ENCODE assay signal across 11 mouse cellular contexts in genomic region chr5:115574992-115575391, GRCm38 (mm10). TPM values are rescaled to one million over a fixed set of nuclear protein-coding genes. Genes with fewer than 3 reads are reported as not detected.
DNase-seq lines count a peak whose midpoint lies in the region; ATAC-seq and TF ChIP-seq lines count a peak whose summit lies in the region.
"Had no signal": no experiment of that assay in that cellular context is flagged by ENCODE, and none has a peak within 500 bp of the region (broad histone marks: within the 10 kb centered on the region; RNA-seq: fewer than 3 reads in every experiment).

No protein-coding gene starts in this region.

- DNase-seq in cerebellum, adult 8-10 months: peak; percentile 34
- DNase-seq in cerebellum, adult 11-12 months: no peak
- DNase-seq in midbrain, postnatal 0 days (ENCODE audit: low spot score): peak; percentile 8
- peak; percentile 80 to 82 for DNase-seq in heart, adult 2 months
- peak; percentile 73 to 86 for DNase-seq in kidney, postnatal 36 days
- no peak for DNase-seq in embryo, embryonic 10 days (ENCODE audit: low spot score)

- intact Hi-C loops in heart, adult 2 months (cut with DNase I): no loop called here

- no peaks in the 10 kb centered on the region for H3K9me3 ChIP-seq in midbrain, postnatal 0 days (ENCODE audit: low read length)
- no peaks in the 10 kb centered on the region for H3K9me3 ChIP-seq in midbrain, embryonic 16.5 days (replicated peaks; ENCODE audit: control insufficient read depth, low read length, poor library complexity, severe bottlenecking)
- H3K9me3 ChIP-seq in hindbrain, embryonic 12.5 days (replicated peaks): no peaks in the 10 kb centered on the region
- H3K9me3 ChIP-seq: embryonic facial prominence, embryonic 12.5 days; stomach, embryonic 15.5 days had no signal

- no peaks in the 10 kb centered on the region for H3K27me3 ChIP-seq in midbrain, postnatal 0 days (ENCODE audit: insufficient read depth, low read length)
- H3K27me3 ChIP-seq in midbrain, embryonic 16.5 days (ENCODE audit: control insufficient read depth, insufficient read depth, low read depth, low read length): no peaks in the 10 kb centered on the region
- no peaks in the 10 kb centered on the region for H3K27me3 ChIP-seq in heart, adult 2 months (ENCODE audit: control insufficient read depth, insufficient read depth, low read length)
- no peaks in the 10 kb centered on the region for H3K27me3 ChIP-seq in hindbrain, embryonic 12.5 days
- H3K27me3 ChIP-seq: embryonic facial prominence, embryonic 12.5 days; stomach, embryonic 15.5 days had no signal

- 80% methylated on average over 8 of the region's 8 CpGs for WGBS in midbrain, postnatal 0 days
- WGBS in midbrain, embryonic 16.5 days: 90% methylated on average over 8 of the region's 8 CpGs
- 10% methylated on average over 8 of the region's 8 CpGs for WGBS in heart, adult 2 months
- WGBS in hindbrain, embryonic 12.5 days: 93% methylated on average over 8 of the region's 8 CpGs

- no peak for ATAC-seq in midbrain, postnatal 0 days (ENCODE audit: low FRiP score)
- no peak for ATAC-seq in midbrain, embryonic 16.5 days
- no peak for ATAC-seq in hindbrain, embryonic 12.5 days (ENCODE audit: low FRiP score)

- no peak for TF ChIP-seq POLR2A in heart, adult 2 months (IDR thresholded peaks at IDR 0.05; ENCODE audit: insufficient read depth, low read depth, low read length)

- H3K79me2 ChIP-seq in heart, adult 2 months (replicated peaks; ENCODE audit: control insufficient read depth, insufficient read depth, low read length): 0 out of 2 replicates have a peak, but pooled peaks cover 2% of the 10 kb centered on the region

- H3K4me1 ChIP-seq in midbrain, postnatal 0 days (ENCODE audit: insufficient read depth, low read length): no peaks in the 10 kb centered on the region
- no peaks in the 10 kb centered on the region for H3K4me1 ChIP-seq in midbrain, embryonic 16.5 days (ENCODE audit: control insufficient read depth, insufficient read depth, low read length)
- H3K4me1 ChIP-seq in heart, adult 2 months (ENCODE audit: control insufficient read depth, insufficient read depth, low read length): peaks cover 12% of the 10 kb centered on the region
- no peaks in the 10 kb centered on the region for H3K4me1 ChIP-seq in hindbrain, embryonic 12.5 days
- H3K4me1 ChIP-seq: stomach, embryonic 15.5 days had no signal

- H3K36me3 ChIP-seq in midbrain, postnatal 0 days (ENCODE audit: insufficient read depth, low read length): peaks cover 64% of the 10 kb centered on the region
- H3K36me3 ChIP-seq in midbrain, embryonic 16.5 days (ENCODE audit: control insufficient read depth, insufficient read depth, low read length): peaks cover 38% of the 10 kb centered on the region
- peaks cover 12% of the 10 kb centered on the region for H3K36me3 ChIP-seq in heart, adult 2 months (ENCODE audit: control insufficient read depth, insufficient read depth, low read length)
- H3K36me3 ChIP-seq in hindbrain, embryonic 12.5 days: peaks cover 85% of the 10 kb centered on the region

- no peak overlapping the region for H3K4me3 ChIP-seq in midbrain, postnatal 0 days (ENCODE audit: low read depth, low read length)
- H3K4me3 ChIP-seq in midbrain, embryonic 16.5 days (ENCODE audit: low read depth, low read length): no peak overlapping the region
- H3K4me3 ChIP-seq in heart, adult 2 months: no peak overlapping the region
- H3K4me3 ChIP-seq in hindbrain, embryonic 12.5 days: no peak overlapping the region
- H3K4me3 ChIP-seq: embryonic facial prominence, embryonic 12.5 days; left cerebral cortex, adult 2 months; stomach, embryonic 15.5 days had no signal

- no peak for TF ChIP-seq EP300 in heart, adult 2 months (IDR thresholded peaks at IDR 0.05; ENCODE audit: insufficient read depth, low read depth, low read length)

- no peak overlapping the region for H3K9ac ChIP-seq in midbrain, postnatal 0 days (replicated peaks; ENCODE audit: low read length, poor library complexity, severe bottlenecking)
- no peak overlapping the region for H3K9ac ChIP-seq in midbrain, embryonic 16.5 days (ENCODE audit: low read depth, low read length)
- no peak overlapping the region for H3K9ac ChIP-seq in heart, adult 2 months (ENCODE audit: low read depth, low read length)
- no peak overlapping the region for H3K9ac ChIP-seq in hindbrain, embryonic 12.5 days
- H3K9ac ChIP-seq: embryonic facial prominence, embryonic 12.5 days; stomach, embryonic 15.5 days had no signal

- H3K4me2 ChIP-seq in midbrain, postnatal 0 days (ENCODE audit: low read depth, low read length, poor library complexity, severe bottlenecking): no peak overlapping the region
- H3K4me2 ChIP-seq in midbrain, embryonic 16.5 days (ENCODE audit: low read length): no peak overlapping the region
- no peak overlapping the region for H3K4me2 ChIP-seq in hindbrain, embryonic 12.5 days (replicated peaks)
- H3K4me2 ChIP-seq: embryonic facial prominence, embryonic 12.5 days; stomach, embryonic 15.5 days had no signal

- TF ChIP-seq CTCF in midbrain, postnatal 0 days (IDR thresholded peaks at IDR 0.05): no peak
- no peak for TF ChIP-seq CTCF in heart, adult 2 months (IDR thresholded peaks at IDR 0.05)

- no peak overlapping the region for H3K27ac ChIP-seq in midbrain, postnatal 0 days (ENCODE audit: low read depth, low read length)
- H3K27ac ChIP-seq in midbrain, embryonic 16.5 days (ENCODE audit: low read length): no peak overlapping the region
- H3K27ac ChIP-seq in heart, adult 2 months: no peak overlapping the region; the same call in 1 of the 2 replicates
- no peak overlapping the region for H3K27ac ChIP-seq in hindbrain, embryonic 12.5 days
- H3K27ac ChIP-seq: embryonic facial prominence, embryonic 12.5 days; left cerebral cortex, adult 2 months; stomach, embryonic 15.5 days had no signal

RNA-seq across cellular contexts. Expression of gene Gcn1l1, which starts 9.9 kb away (rescaled TPM):
- total RNA-seq in midbrain, postnatal 0 days (2014; rRNA removed): 72.9 and 75.1 TPM in 2 replicates
- polyA plus RNA-seq in midbrain, postnatal 0 days (2015; fragmentation: Nextera tagmentation; extraction: Ambion mirVana): 24.7 and 26.6 TPM in 2 replicates
- polyA plus RNA-seq in midbrain, embryonic 16.5 days (2015; fragmentation: Nextera tagmentation; extraction: Ambion mirVana): 45.1 and 46.7 TPM in 2 replicates
- 10 to 100 TPM; 34.2 to 40.1 TPM for total RNA-seq in heart, adult 2 months (2021)
- 21.5 and 34.6 TPM in 2 replicates for polyA plus RNA-seq in heart, adult 2 months (2012; rRNA removed)
- 57.6 and 62.5 TPM in 2 replicates for polyA plus RNA-seq in hindbrain, embryonic 12.5 days (2016; fragmentation: Nextera tagmentation; extraction: Ambion mirVana)

RNA-seq across cellular contexts. Expression of gene Rplp0, which starts 15.7 kb away (rescaled TPM):
- 1,612 and 1,828 TPM in 2 replicates for total RNA-seq in midbrain, postnatal 0 days (2014; rRNA removed)
- polyA plus RNA-seq in midbrain, postnatal 0 days (2015; fragmentation: Nextera tagmentation; extraction: Ambion mirVana): 779 and 814 TPM in 2 replicates
- polyA plus RNA-seq in midbrain, embryonic 16.5 days (2015; fragmentation: Nextera tagmentation; extraction: Ambion mirVana): 794 and 826 TPM in 2 replicates
- 100 to 1,000 TPM; 587 to 705 TPM for total RNA-seq in heart, adult 2 months (2021)
- 1,240 and 1,274 TPM in 2 replicates for polyA plus RNA-seq in heart, adult 2 months (2012; rRNA removed)
- polyA plus RNA-seq in hindbrain, embryonic 12.5 days (2016; fragmentation: Nextera tagmentation; extraction: Ambion mirVana): 819 and 900 TPM in 2 replicates

RNA-seq across cellular contexts. Expression of gene Rab35, which starts 56.7 kb away (rescaled TPM):
- total RNA-seq in midbrain, postnatal 0 days (2014; rRNA removed): 97.4 and 99.0 TPM in 2 replicates
- 23.0 and 24.5 TPM in 2 replicates for polyA plus RNA-seq in midbrain, postnatal 0 days (2015; fragmentation: Nextera tagmentation; extraction: Ambion mirVana)
- polyA plus RNA-seq in midbrain, embryonic 16.5 days (2015; fragmentation: Nextera tagmentation; extraction: Ambion mirVana): 16.5 and 18.5 TPM in 2 replicates
- 10 to 100 TPM; 41.2 to 48.6 TPM for total RNA-seq in heart, adult 2 months (2021)
- polyA plus RNA-seq in heart, adult 2 months (2012; rRNA removed): 40.1 and 44.9 TPM in 2 replicates
- 19.7 and 20.6 TPM in 2 replicates for polyA plus RNA-seq in hindbrain, embryonic 12.5 days (2016; fragmentation: Nextera tagmentation; extraction: Ambion mirVana)

Comparison
In these comparisons a context has a peak if more than half of its experiments do, and no peak if none do; other contexts are left out.
1. DNase-seq: peak in cerebellum, adult 8-10 months (single experiment), midbrain, postnatal 0 days (single experiment), heart, adult 2 months (2 of 2) and kidney, postnatal 36 days (2 of 2); none in cerebellum, adult 11-12 months (single experiment) and embryo, embryonic 10 days (single experiment).